Mouse (Mus musculus) hindbrain, embryonic 10.5 days (tissue): Measurements from ENCODE around the gene Stk38. TPM values are rescaled to one million over a fixed set of nuclear protein-coding genes. Genes with fewer than 3 reads are reported as not detected.
"Not testable (repeated sequence)": the region's sequence is repeated elsewhere in the genome, so short reads cannot be mapped to it uniquely, and the experiment has no call there.

ENCODE experiments used
- DNase-seq: peaks from one replicate; pipeline ENCODE4 v3.0.0-alpha.2; 2017; ENCODE audit warnings: low spot score
- H3K27ac ChIP-seq: fragments of 300-500 bp; sonication (generic); 2 replicates; pipeline ENCODE4 v1.5.1; 2016; ENCODE audit warnings: mild to moderate bottlenecking, moderate library complexity
- H3K27me3 ChIP-seq: fragments of 300-500 bp; sonication (generic); 2 replicates; pipeline ENCODE4 v1.6.1; 2016; ENCODE audit warnings: mild to moderate bottlenecking; ENCODE audit not compliant: poor library complexity, insufficient read depth, severe bottlenecking
- H3K36me3 ChIP-seq: fragments of 300-500 bp; sonication (generic); 2 replicates; pipeline ENCODE4 v1.6.1; 2016; ENCODE audit warnings: mild to moderate bottlenecking, moderate library complexity
- H3K4me1 ChIP-seq: fragments of 300-500 bp; sonication (generic); replicated peaks from 2 replicates; pipeline ENCODE4 v1.6.1; 2016; ENCODE audit warnings: mild to moderate bottlenecking
- H3K4me3 ChIP-seq: fragments of 300-500 bp; sonication (generic); 2 replicates; pipeline ENCODE4 v1.5.1; 2016; ENCODE audit warnings: mild to moderate bottlenecking, moderate library complexity
- H3K9me3 ChIP-seq: fragments of 300-500 bp; sonication (generic); 2 replicates; pipeline ENCODE4 v1.6.1; 2016; ENCODE audit warnings: mild to moderate bottlenecking, moderate library complexity
- WGBS: fragments of 180-500 bp; shearing (Covaris S2); methylation state at CpG from one replicate; pipeline ENCODE4 v1.1.7; 2016; 5-methylcytosine and 5-hydroxymethylcytosine counted together
- polyA plus RNA-seq: library from polyadenylated mRNA; unstranded; fragments of >200 nt; fragmentation: Nextera tagmentation; extraction: Ambion mirVana; gene quantifications from 2 replicates; pipeline ENCODE4 v1.2.1, GENCODE M21; 2016

Gene Stk38
- polyA plus RNA-seq, 1 experiment from 2014 or later = 133 TPM

DNA sequence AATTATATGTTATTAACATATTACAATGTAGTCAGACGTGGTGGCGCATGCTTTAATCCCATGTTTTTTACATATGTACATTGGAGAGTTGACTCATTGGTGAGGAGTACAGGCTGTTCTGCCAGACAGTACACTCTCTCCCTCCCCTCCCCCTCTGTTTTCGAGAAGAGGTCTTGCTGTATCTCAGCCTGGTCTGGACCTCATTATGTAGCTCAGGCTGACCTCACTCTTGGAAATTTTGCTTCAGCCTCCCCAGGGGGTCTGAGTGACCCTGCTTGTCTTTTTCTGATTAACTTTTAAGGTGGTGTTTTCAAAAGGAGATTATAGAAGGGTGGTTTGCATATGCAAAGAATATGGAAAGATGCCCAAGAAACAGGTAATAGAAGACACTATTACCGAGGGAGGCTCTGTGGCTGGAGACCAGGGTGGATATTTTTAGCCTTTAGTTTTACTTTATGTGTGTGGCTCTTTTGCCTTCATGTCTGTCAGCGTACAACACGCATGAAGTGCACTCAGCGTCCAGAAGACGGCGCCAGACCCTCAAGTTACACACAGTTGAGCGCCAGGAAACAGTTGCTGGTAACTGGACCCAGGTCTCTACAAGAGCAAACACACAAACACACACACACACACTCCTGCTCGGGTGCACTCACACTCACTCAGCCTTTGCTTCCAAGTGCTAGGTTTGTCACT is 10.6 kb upstream of the Stk38 start:
- H3K27me3 ChIP-seq = no peaks in the 10 kb centered on the region
- WGBS = 41% methylated on average over 11 of the region's 11 CpGs
- H3K36me3 ChIP-seq = no peaks in the 10 kb centered on the region
- DNase-seq = peak; percentile 46
- H3K9me3 ChIP-seq = no peaks in the 10 kb centered on the region
- H3K4me3 ChIP-seq = no peak overlapping the region
- peaks cover 20% of the 10 kb centered on the region for H3K4me1 ChIP-seq
- H3K27ac ChIP-seq = no peak overlapping the region

DNA sequence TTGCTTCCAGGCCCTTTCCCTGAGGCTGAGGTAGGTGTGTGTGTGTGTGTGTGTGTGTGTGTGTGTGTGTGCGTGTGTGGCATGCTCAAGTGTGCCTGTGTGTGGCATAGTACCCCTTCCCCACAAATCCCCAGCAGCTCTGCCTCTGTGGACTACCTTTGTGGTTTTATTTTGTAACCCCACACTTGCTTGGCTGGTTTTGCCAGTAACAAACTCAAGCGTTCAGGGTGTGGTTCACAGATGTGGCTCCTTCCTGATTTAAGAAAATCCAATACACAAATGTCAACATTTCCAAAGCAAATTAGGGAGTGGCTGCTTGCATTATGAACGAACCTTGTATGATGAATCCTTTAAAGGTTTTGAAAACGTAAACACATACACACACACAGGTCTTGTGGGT is 8.9 kb upstream of the Stk38 start:
- WGBS = 82% methylated on average over 4 of the region's 4 CpGs
- no peak for DNase-seq
- Histone ChIP-seq H3K4me3 (no peak overlapping the region), H3K36me3 (no peaks in the 10 kb centered on the region), H3K27me3 (no peaks in the 10 kb centered on the region), H3K4me1 (peaks cover 16% of the 10 kb centered on the region), H3K27ac (no peak overlapping the region), H3K9me3 (no peaks in the 10 kb centered on the region)

DNA sequence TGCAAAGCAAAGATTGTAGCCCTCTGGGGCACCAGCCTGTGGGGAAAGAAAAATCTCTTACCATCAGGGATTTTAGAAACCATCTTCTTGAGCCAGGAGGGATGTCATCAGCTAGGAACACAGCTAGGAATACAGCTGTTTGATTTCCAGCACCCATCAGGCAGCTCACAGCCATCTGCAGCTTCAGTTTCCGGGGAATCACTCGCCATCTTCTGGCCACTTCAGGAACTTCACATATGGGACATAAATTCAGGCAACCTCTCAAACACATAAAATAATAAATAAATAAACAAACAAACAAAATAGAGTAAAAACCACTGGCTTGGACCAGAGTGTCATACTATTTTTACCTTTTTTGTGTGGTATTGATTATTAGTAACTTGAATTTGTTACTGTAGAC is 7.8 kb upstream of the Stk38 start:
- no peaks in the 10 kb centered on the region for H3K27me3 ChIP-seq
- H3K27ac ChIP-seq = no peak overlapping the region
- peak; percentile 37 for DNase-seq
- no peaks in the 10 kb centered on the region for H3K36me3 ChIP-seq
- peaks cover 16% of the 10 kb centered on the region for H3K4me1 ChIP-seq
- H3K9me3 ChIP-seq = no peaks in the 10 kb centered on the region
- WGBS = 23% methylated on average over 2 of the region's 2 CpGs
- no peak overlapping the region for H3K4me3 ChIP-seq

DNA sequence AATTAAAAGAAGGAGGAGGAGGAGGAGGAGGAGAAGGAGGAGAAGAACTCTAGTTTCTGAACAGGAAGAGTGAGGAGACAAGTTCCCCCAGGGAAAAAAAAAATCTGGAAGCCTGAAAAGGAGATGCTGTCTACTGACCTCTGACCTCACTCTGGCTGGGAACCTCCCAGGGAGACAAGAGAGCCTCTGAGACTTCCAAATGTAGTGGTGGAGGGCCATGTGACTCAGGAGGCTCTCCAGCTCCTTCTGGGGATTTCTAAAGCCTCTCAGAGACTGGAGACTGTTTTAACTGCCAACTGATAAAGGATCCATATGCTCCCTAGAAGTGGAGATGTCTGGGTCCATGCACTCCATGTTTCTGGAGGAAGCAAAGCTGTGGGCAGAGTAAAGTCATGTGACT is 6.4 kb upstream of the Stk38 start:
- H3K36me3 ChIP-seq = no peaks in the 10 kb centered on the region
- H3K9me3 ChIP-seq = no peaks in the 10 kb centered on the region
- H3K27me3 ChIP-seq = no peaks in the 10 kb centered on the region
- peak; percentile 24 for DNase-seq
- H3K4me1 ChIP-seq = peaks cover 13% of the 10 kb centered on the region
- 0 out of 2 replicates have a peak overlapping the region, but pooled peaks have one; percentile 45 for H3K27ac ChIP-seq
- no peak overlapping the region for H3K4me3 ChIP-seq

DNA sequence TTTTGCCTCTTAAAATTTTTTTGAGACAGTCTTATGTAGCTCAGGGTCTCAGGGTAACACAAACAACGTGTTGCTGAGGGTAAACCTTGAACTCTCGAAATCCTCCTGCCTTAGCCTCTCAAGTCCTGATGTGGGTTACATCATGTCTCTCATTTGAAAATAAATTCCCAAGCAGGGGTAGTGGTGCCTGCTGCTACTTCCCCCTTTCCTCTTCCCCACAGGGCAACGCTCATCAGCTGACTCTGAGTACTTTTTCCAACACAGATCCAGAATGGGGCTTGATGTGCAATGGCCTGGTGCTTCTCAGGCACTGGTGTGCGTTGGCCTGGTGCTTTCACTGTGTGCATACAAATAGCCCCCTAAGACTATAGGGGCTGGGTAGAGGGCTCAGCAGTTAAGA is 1.4 kb upstream of the Stk38 start:
- H3K4me1 ChIP-seq = peaks cover 33% of the 10 kb centered on the region
- H3K27me3 ChIP-seq = no peaks in the 10 kb centered on the region
- WGBS = 87% methylated on average over 4 of the region's 4 CpGs
- no peaks in the 10 kb centered on the region for H3K9me3 ChIP-seq
- DNase-seq = no peak
- no peak overlapping the region for H3K27ac ChIP-seq
- H3K4me3 ChIP-seq = no peak overlapping the region
- H3K36me3 ChIP-seq = peaks cover 10% of the 10 kb centered on the region

DNA sequence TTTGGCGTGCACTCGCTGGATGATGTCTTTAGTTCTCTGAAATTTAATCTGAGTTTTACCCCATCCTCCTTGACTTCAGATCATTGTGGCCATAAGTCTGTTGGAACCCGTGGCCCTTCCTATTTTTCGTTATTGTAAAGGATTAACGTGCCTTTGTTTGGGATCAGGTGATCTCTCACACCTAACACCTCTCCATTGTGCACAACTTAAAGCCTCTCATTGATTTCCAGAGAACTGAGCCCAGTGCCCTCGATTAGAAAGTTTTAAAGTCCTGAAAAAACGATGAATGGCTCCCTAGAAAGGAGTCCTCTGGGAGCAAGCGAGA is 493 bp upstream of the Stk38 start:
- 14% methylated on average over 8 of the region's 8 CpGs for WGBS
- H3K27me3 ChIP-seq = no peaks in the 10 kb centered on the region
- peak overlapping the region; percentile 92 for H3K4me3 ChIP-seq
- peak overlapping the region; percentile 98 for H3K27ac ChIP-seq
- H3K4me1 ChIP-seq = peaks cover 25% of the 10 kb centered on the region
- H3K36me3 ChIP-seq = peaks cover 13% of the 10 kb centered on the region
- no peak for DNase-seq
- no peaks in the 10 kb centered on the region for H3K9me3 ChIP-seq

DNA sequence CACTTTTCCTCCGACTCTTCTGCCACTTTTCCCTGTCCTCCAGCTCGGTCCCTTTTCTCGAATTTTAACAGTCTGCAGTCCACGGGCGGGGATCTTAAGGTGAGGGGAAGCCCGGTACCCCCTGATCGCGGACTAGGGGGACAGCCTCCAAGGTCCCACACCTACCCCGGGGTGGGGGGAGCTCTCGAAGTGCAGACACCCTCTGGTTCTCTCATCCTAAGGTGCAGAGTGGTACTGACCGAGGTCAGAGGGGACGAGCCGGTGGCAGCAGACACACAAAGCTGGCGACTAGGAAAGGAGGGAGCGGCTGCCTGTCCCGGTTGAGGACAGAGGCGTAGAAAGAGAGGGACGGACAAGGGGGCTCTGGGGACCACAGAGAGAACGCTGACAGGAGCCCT is 553 bp downstream of the Stk38 start:
- WGBS = under 1% methylated on average over 19 of the region's 19 CpGs
- peaks cover 16% of the 10 kb centered on the region for H3K36me3 ChIP-seq
- H3K9me3 ChIP-seq = no peaks in the 10 kb centered on the region
- H3K4me1 ChIP-seq = peaks cover 25% of the 10 kb centered on the region
- H3K27ac ChIP-seq = peak overlapping the region; percentile 98
- H3K4me3 ChIP-seq = peak overlapping the region; percentile 92
- no peaks in the 10 kb centered on the region for H3K27me3 ChIP-seq
- no peak for DNase-seq

DNA sequence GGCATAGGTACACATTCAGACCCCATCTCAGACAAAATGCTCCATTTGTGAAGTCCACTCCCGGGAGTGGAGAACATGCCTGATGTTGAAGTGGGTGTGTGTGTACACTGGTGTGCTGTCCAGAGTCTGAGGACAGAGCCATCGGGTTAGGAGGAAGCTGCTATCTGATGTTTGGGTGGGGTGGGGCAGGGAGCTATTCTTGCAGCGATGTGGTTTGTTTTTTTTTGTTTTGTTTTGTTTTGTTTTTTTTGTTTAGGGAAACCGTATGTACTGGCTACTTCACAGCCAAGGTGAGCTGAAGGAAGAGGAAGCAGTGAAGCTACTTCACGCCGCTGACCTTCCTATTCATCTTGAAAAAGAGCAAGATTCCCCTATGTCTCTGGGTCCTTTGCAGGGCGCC is 983 bp downstream of the Stk38 start:
- no peaks in the 10 kb centered on the region for H3K9me3 ChIP-seq
- no peak for DNase-seq
- peaks cover 25% of the 10 kb centered on the region for H3K4me1 ChIP-seq
- H3K4me3 ChIP-seq = peak overlapping the region; percentile 92
- peak overlapping the region; percentile 98 for H3K27ac ChIP-seq
- no peaks in the 10 kb centered on the region for H3K27me3 ChIP-seq
- H3K36me3 ChIP-seq = peaks cover 16% of the 10 kb centered on the region
- WGBS = 12% methylated on average over 7 of the region's 7 CpGs

DNA sequence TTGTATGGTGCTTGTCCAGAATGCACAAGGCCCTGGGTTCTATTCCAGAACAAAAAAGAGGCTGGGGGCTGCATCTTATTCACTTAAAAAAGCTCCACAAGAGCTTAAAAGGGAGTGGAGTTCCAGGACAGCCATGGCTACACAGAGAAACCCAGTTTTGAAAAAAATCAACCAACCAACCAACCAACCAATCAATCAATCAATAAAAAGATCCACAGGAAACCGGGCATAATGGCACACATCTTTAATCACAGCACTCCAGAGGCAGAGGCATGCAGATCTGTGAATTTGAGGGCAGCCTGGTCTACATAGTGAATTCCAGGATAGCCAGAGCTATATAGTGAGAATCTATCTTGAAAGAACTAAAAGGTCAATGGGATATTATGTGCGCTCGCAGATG is 2.8 kb downstream of the Stk38 start:
- WGBS = 93% methylated on average over 3 of the region's 3 CpGs
- DNase-seq = no peak
- Histone ChIP-seq H3K36me3 (peaks cover 30% of the 10 kb centered on the region), H3K4me3 (no peak overlapping the region), H3K4me1 (peaks cover 25% of the 10 kb centered on the region), H3K27ac (no peak overlapping the region), H3K9me3 (no peaks in the 10 kb centered on the region), H3K27me3 (no peaks in the 10 kb centered on the region)

DNA sequence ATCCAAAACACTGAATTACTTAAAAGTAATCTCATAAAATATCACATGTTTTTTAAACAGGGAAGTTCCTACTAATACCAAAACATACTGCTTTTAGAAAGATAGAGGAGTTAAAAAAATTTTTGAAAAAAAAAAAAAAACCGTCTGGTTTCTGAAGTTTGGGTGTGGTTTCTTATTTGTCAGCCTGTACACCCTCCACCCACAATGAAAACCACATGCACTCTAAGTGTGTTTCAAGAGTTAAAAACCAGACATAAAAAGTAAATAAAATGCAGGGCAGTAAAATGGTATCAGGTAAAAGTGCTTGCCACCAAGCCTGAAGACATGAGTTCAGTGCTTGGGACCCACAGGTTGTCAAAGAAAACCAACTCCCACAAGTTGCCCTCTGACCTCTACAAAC is 4.1 kb downstream of the Stk38 start:
- DNase-seq = no peak
- Histone ChIP-seq H3K9me3 (no peaks in the 10 kb centered on the region), H3K36me3 (peaks cover 42% of the 10 kb centered on the region), H3K4me3 (no peak overlapping the region), H3K27me3 (no peaks in the 10 kb centered on the region), H3K27ac (no peak overlapping the region), H3K4me1 (peaks cover 25% of the 10 kb centered on the region)
- 84% methylated on average over 1 of the region's 1 CpGs for WGBS

DNA sequence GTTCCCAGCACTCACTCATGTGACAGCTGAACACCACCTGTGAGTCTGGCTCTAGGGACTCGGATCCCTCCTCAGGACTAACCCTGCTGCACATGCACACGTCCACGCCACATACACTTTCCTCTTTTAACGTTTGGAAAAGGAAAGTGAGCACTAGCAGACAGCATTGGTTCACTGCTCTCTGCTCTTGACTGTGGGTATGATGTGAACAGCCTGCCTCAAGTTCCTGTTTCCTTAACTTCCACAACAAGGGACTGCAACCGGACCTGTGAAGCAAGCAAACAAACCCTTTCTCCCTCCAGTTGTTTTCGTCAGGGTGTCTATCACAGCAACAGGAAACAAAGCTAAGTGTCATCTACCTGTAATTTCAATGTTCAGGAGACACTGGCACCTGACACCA is 7.3 kb downstream of the Stk38 start:
- H3K36me3 ChIP-seq = peaks cover 74% of the 10 kb centered on the region

DNA sequence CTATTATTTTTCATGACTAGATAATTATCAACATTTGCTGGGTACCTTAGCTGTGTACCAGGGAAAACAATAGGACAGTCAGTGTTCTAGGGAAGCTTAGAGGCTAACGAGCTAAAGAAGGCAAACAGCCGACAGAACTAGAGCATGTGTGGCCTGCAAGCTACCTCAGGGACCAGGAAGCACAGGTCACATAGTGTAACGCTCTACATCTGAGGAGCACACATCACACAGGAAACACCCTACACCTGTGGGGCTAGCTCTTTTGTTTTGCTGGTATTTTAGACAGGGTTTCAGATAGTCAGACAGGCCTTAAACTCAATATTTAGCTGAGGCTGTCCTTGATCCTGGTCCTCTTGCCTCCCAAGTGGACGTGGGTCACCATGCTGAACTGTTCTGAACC is 13.2 kb downstream of the Stk38 start:
- Histone ChIP-seq H3K27me3 (no peaks in the 10 kb centered on the region), H3K36me3 (peaks cover 96% of the 10 kb centered on the region), H3K4me3 (no peak overlapping the region), H3K4me1 (no peaks in the 10 kb centered on the region), H3K9me3 (no peaks in the 10 kb centered on the region), H3K27ac (no peak overlapping the region)
- no peak for DNase-seq
- 95% methylated on average over 4 of the region's 4 CpGs for WGBS

More for the DNA sequence above, 7.3 kb downstream of the Stk38 start:
- no peaks in the 10 kb centered on the region for H3K27me3 ChIP-seq
- H3K9me3 ChIP-seq = no peaks in the 10 kb centered on the region
- no peak overlapping the region for H3K27ac ChIP-seq
- WGBS = 87% methylated on average over 6 of the region's 6 CpGs
- peaks cover 7% of the 10 kb centered on the region for H3K4me1 ChIP-seq
- no peak for DNase-seq
- no peak overlapping the region for H3K4me3 ChIP-seq

DNA sequence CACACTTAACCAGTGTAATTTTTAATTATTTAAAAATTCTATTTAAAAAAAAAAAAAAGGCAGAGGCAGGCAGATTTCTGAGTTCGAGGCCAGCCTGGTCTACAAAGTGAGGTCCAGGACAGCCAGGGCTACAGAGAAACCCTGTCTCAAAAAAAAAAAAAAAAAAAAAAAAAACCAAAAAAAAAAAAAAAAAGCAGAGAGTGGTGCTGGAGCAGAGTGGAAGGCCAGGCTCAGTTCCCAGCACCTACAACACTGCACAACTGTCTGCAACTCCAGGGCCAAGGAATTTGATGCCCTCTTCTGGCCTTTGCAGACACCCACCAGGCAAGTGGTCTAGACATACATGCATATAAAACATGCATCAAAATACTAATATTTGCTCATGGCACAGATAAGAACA is 14.8 kb downstream of the Stk38 start:
- H3K27me3 ChIP-seq, H3K27ac ChIP-seq, DNase-seq, H3K4me1 ChIP-seq, H3K9me3 ChIP-seq, H3K4me3 ChIP-seq: not testable (repeated sequence)
- H3K36me3 ChIP-seq = peaks cover 95% of the 10 kb centered on the region
- 80% methylated on average over 1 of the region's 1 CpGs for WGBS

DNA sequence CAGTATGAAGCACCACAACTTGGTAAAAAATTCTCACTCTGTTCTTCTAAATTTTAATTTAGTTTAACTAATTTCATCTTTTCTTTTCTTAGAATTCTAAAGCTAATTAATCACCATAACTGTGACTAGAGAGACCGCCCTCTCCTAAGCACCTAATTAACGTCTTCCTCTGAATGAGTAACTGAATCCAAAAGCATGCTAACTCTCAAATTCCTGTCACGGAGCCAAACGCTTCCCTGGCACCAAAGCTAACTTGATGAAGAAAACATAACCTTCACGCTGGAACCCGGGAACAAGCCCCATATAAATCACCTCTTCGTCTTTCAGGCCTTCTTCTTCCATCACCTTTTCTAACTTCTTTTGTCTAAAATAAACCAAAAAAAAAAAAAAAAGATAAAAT is 15.7 kb downstream of the Stk38 start:
- no peaks in the 10 kb centered on the region for H3K9me3 ChIP-seq
- no peak overlapping the region for H3K4me3 ChIP-seq
- WGBS = 91% methylated on average over 7 of the region's 7 CpGs
- no peak for DNase-seq
- no peak overlapping the region for H3K27ac ChIP-seq
- no peaks in the 10 kb centered on the region for H3K27me3 ChIP-seq
- H3K4me1 ChIP-seq = no peaks in the 10 kb centered on the region
- peaks cover 95% of the 10 kb centered on the region for H3K36me3 ChIP-seq
